Mouse (Mus musculus) adrenal gland, postnatal 36 days (tissue): Measurements from ENCODE around the gene Ext2. TPM values are rescaled to one million over a fixed set of nuclear protein-coding genes. Genes with fewer than 3 reads are reported as not detected.

ENCODE experiments used
- DNase-seq, 2 experiments: peaks; one replicate each; pipeline ENCODE4 v3.0.0; 2021; ENCODE audit warnings: mixed read lengths in 1 of 2
- total RNA-seq, 2 experiments: library from RNA; stranded (reverse); gene quantifications; 2 replicates each; pipeline ENCODE4 v1.2.3; 2021

The Ext2 gene
- total RNA-seq, 2 experiments from 2014 or later: 83.3 to 110 TPM

- no peak for DNase-seq
Observed at GRCm38 (mm10) chr2:93806487-93807201, 15.7 kb downstream of the Ext2 start.

- DNase-seq: no peak
Observed at GRCm38 (mm10) chr2:93805523-93805922, 16.8 kb downstream of the Ext2 start.

- DNase-seq: no peak
Observed at GRCm38 (mm10) chr2:93805066-93805465, 17.3 kb downstream of the Ext2 start.

- DNase-seq: no peak
Observed at GRCm38 (mm10) chr2:93802947-93803346, 19.4 kb downstream of the Ext2 start.

GRCm38 (mm10) chr2:93801097-93801496, 21.3 kb downstream of the Ext2 start:
- no peak for DNase-seq

- DNase-seq: no peak
Observed at GRCm38 (mm10) chr2:93797162-93797795, 25.1 kb downstream of the Ext2 start.

GRCm38 (mm10) chr2:93794375-93794774, 28.0 kb downstream of the Ext2 start:
- DNase-seq: peak in 1 of 2 experiments; percentile 54

GRCm38 (mm10) chr2:93791516-93792499, 30.6 kb downstream of the Ext2 start:
- peak; percentile 56 to 68 for DNase-seq

GRCm38 (mm10) chr2:93790798-93791345, 31.5 kb downstream of the Ext2 start:
- no peak for DNase-seq

- no peak for DNase-seq
Observed at GRCm38 (mm10) chr2:93788557-93788956, 33.8 kb downstream of the Ext2 start.

- peak; percentile 71 to 80 for DNase-seq
Observed at GRCm38 (mm10) chr2:93786175-93786574, 36.2 kb downstream of the Ext2 start.

- DNase-seq: no peak
Observed at GRCm38 (mm10) chr2:93785432-93785798, 37.0 kb downstream of the Ext2 start.

- no peak for DNase-seq
Observed at GRCm38 (mm10) chr2:93784721-93785431, 37.5 kb downstream of the Ext2 start.

- DNase-seq: no peak
Observed at GRCm38 (mm10) chr2:93783926-93784539, 38.3 kb downstream of the Ext2 start.

GRCm38 (mm10) chr2:93782682-93783081, 39.7 kb downstream of the Ext2 start:
- DNase-seq: no peak

GRCm38 (mm10) chr2:93782156-93782555, 40.2 kb downstream of the Ext2 start:
- DNase-seq: no peak

- DNase-seq: no peak
Observed at GRCm38 (mm10) chr2:93780528-93780927, 41.8 kb downstream of the Ext2 start.

- DNase-seq: no peak
Observed at GRCm38 (mm10) chr2:93779897-93780208, 42.5 kb downstream of the Ext2 start.

- no peak for DNase-seq
Observed at GRCm38 (mm10) chr2:93779081-93779896, 43.1 kb downstream of the Ext2 start.

GRCm38 (mm10) chr2:93778616-93779015, 43.8 kb downstream of the Ext2 start:
- no peak for DNase-seq

GRCm38 (mm10) chr2:93777056-93777430, 45.3 kb downstream of the Ext2 start:
- DNase-seq: peak; percentile 68
